ENCODE assay signal across 7 mouse cellular contexts in genomic region chr4:117120445-117121414, GRCm38 (mm10). TPM values are rescaled to one million over a fixed set of nuclear protein-coding genes. Genes with fewer than 3 reads are reported as not detected.
DNase-seq lines count a peak whose midpoint lies in the region; ATAC-seq and TF ChIP-seq lines count a peak whose summit lies in the region.

No protein-coding gene starts in this region.

- H3K27ac ChIP-seq in embryonic facial prominence, embryonic 12.5 days: peak overlapping the region; percentile 73
- H3K27ac ChIP-seq in kidney, adult 2 months (ENCODE audit: insufficient read depth, low read depth, low read length): peak overlapping the region; percentile 93
- H3K27ac ChIP-seq in limb, embryonic 12.5 days: peak overlapping the region; percentile 86
- H3K27ac ChIP-seq in midbrain, embryonic 15.5 days: peak overlapping the region; percentile 90
- H3K27ac ChIP-seq in spleen, adult 2 months (ENCODE audit: insufficient read depth, low read length): peak overlapping the region; percentile 81

- peak overlapping the region; percentile 61 for H3K4me3 ChIP-seq in embryonic facial prominence, embryonic 12.5 days
- peak overlapping the region; percentile 80 for H3K4me3 ChIP-seq in kidney, adult 2 months (ENCODE audit: insufficient read depth, low read depth, low read length)
- H3K4me3 ChIP-seq in limb, embryonic 12.5 days (replicated peaks): peak overlapping the region; percentile 71
- H3K4me3 ChIP-seq in midbrain, embryonic 15.5 days: peak overlapping the region; percentile 80
- peak overlapping the region; percentile 75 for H3K4me3 ChIP-seq in spleen, adult 2 months (ENCODE audit: extremely low read depth, insufficient read depth, insufficient read length)

- no peaks in the 10 kb centered on the region for H3K36me3 ChIP-seq in embryonic facial prominence, embryonic 12.5 days
- no peaks in the 10 kb centered on the region for H3K36me3 ChIP-seq in kidney, adult 2 months (ENCODE audit: control insufficient read depth, insufficient read depth, low read length)
- peaks cover under 1% of the 10 kb centered on the region; the same call in 1 of the 2 replicates for H3K36me3 ChIP-seq in limb, embryonic 12.5 days
- no peaks in the 10 kb centered on the region for H3K36me3 ChIP-seq in midbrain, embryonic 15.5 days (replicated peaks)
- no peaks in the 10 kb centered on the region for H3K36me3 ChIP-seq in spleen, adult 2 months (ENCODE audit: control insufficient read depth, insufficient read depth, low read length)

- ATAC-seq in embryonic facial prominence, embryonic 12.5 days (ENCODE audit: insufficient number of reproducible peaks, insufficient read depth, low FRiP score, low TSS enrichment): peak; percentile 90
- peak; percentile 91 for ATAC-seq in limb, embryonic 12.5 days (ENCODE audit: insufficient number of reproducible peaks, insufficient read depth, low FRiP score, low TSS enrichment, low read depth)
- ATAC-seq in midbrain, embryonic 15.5 days (replicated peaks): peak; percentile 96

- H3K9ac ChIP-seq in embryonic facial prominence, embryonic 12.5 days: peak overlapping the region; percentile 59
- peak overlapping the region; percentile 67 for H3K9ac ChIP-seq in limb, embryonic 12.5 days (replicated peaks)
- peak overlapping the region; percentile 62 for H3K9ac ChIP-seq in midbrain, embryonic 15.5 days

- peak; percentile 80 for TF ChIP-seq CTCF in kidney, adult 2 months (conservative IDR thresholded peaks at IDR 0.05; ENCODE audit: insufficient read depth, insufficient read length, low read depth, low read length)
- peak; percentile 91 for TF ChIP-seq CTCF in spleen, adult 2 months (IDR thresholded peaks at IDR 0.05; ENCODE audit: extremely low read depth, insufficient read depth, insufficient read length, insufficient replicate concordance)

- peak; percentile 33 for TF ChIP-seq POLR2A in kidney, adult 2 months (IDR thresholded peaks at IDR 0.05; ENCODE audit: low read depth, low read length)
- TF ChIP-seq POLR2A in spleen, adult 2 months (IDR thresholded peaks at IDR 0.05; ENCODE audit: low read depth, low read length): peak; percentile 82

- H3K9me3 ChIP-seq in embryonic facial prominence, embryonic 12.5 days: no peaks in the 10 kb centered on the region
- no peaks in the 10 kb centered on the region for H3K9me3 ChIP-seq in limb, embryonic 12.5 days
- no peaks in the 10 kb centered on the region for H3K9me3 ChIP-seq in midbrain, embryonic 15.5 days

- no peaks in the 10 kb centered on the region for H3K27me3 ChIP-seq in embryonic facial prominence, embryonic 12.5 days
- no peaks in the 10 kb centered on the region for H3K27me3 ChIP-seq in kidney, adult 2 months (replicated peaks; ENCODE audit: control insufficient read depth, insufficient read depth, low read length)
- no peaks in the 10 kb centered on the region for H3K27me3 ChIP-seq in limb, embryonic 12.5 days
- no peaks in the 10 kb centered on the region for H3K27me3 ChIP-seq in midbrain, embryonic 15.5 days (replicated peaks)
- no peaks in the 10 kb centered on the region for H3K27me3 ChIP-seq in spleen, adult 2 months (ENCODE audit: control insufficient read depth, insufficient read depth, low read length)

- peaks cover 14% of the 10 kb centered on the region for H3K4me1 ChIP-seq in embryonic facial prominence, embryonic 12.5 days
- H3K4me1 ChIP-seq in kidney, adult 2 months (ENCODE audit: control insufficient read depth, insufficient read depth, low read length): peaks cover 3% of the 10 kb centered on the region; the same call in 1 of the 2 replicates
- H3K4me1 ChIP-seq in limb, embryonic 12.5 days (replicated peaks): peaks cover 26% of the 10 kb centered on the region
- peaks cover 20% of the 10 kb centered on the region for H3K4me1 ChIP-seq in midbrain, embryonic 15.5 days
- peaks cover 28% of the 10 kb centered on the region for H3K4me1 ChIP-seq in spleen, adult 2 months (ENCODE audit: control insufficient read depth, insufficient read depth, insufficient read length)

- DNase-seq in adrenal gland, postnatal 25 days: peak; percentile 88
- peak; percentile 97 to 99 for DNase-seq in heart, adult 18-20 months
- peak; percentile 99 for DNase-seq in kidney, adult 2 months
- peak; percentile 67 to 87 for DNase-seq in spleen, adult 2 months (ENCODE audit: low read depth in 1 of 2, low spot score in 2 of 2)

- H3K4me2 ChIP-seq in embryonic facial prominence, embryonic 12.5 days (replicated peaks): peak overlapping the region; percentile 99
- peak overlapping the region; percentile 100 for H3K4me2 ChIP-seq in limb, embryonic 12.5 days
- peak overlapping the region; percentile 100 for H3K4me2 ChIP-seq in midbrain, embryonic 15.5 days

- under 1% methylated on average over 69 of the region's 69 CpGs for WGBS in embryonic facial prominence, embryonic 12.5 days
- under 1% methylated on average over 69 of the region's 69 CpGs for WGBS in kidney, adult 2 months
- under 1% methylated on average over 69 of the region's 69 CpGs for WGBS in limb, embryonic 12.5 days
- under 1% methylated on average over 69 of the region's 69 CpGs for WGBS in midbrain, embryonic 15.5 days
- WGBS in spleen, adult 2 months: under 1% methylated on average over 69 of the region's 69 CpGs

RNA-seq across cellular contexts. Expression of gene Btbd19, which starts 4.8 kb away (rescaled TPM):
- total RNA-seq in adrenal gland, postnatal 25 days (2021): 8.3 and 9.4 TPM in 2 replicates
- polyA plus RNA-seq in embryonic facial prominence, embryonic 12.5 days (2016; fragmentation: Nextera tagmentation; extraction: Ambion mirVana): 4.4 and 4.9 TPM in 2 replicates
- total RNA-seq in heart, adult 18-20 months (2021): 1 to 10 TPM; 3.4 to 3.5 TPM
- polyA plus RNA-seq in kidney, adult 2 months (2012; rRNA removed): 4.5 and 4.6 TPM in 2 replicates
- polyA plus RNA-seq in limb, embryonic 12.5 days (2016; fragmentation: Nextera tagmentation; extraction: Ambion mirVana): 4.2 and 5.1 TPM in 2 replicates
- polyA plus RNA-seq in midbrain, embryonic 15.5 days (2015; fragmentation: Nextera tagmentation; extraction: Ambion mirVana): 3.9 and 4.3 TPM in 2 replicates
- polyA plus RNA-seq in spleen, adult 2 months (2012; rRNA removed): 15.4 and 17.5 TPM in 2 replicates

RNA-seq across cellular contexts. Expression of gene Tctex1d4, which starts 5.9 kb away (rescaled TPM):
- not detected in 2 replicates for total RNA-seq in adrenal gland, postnatal 25 days (2021)
- polyA plus RNA-seq in embryonic facial prominence, embryonic 12.5 days (2016; fragmentation: Nextera tagmentation; extraction: Ambion mirVana): not detected in 2 replicates
- total RNA-seq in heart, adult 18-20 months (2021): under 1 TPM in 1 of 2 experiments, not detected in 1; 0.64 TPM
- 0.20 TPM in 1 of 2 replicates, not detected in the other for polyA plus RNA-seq in kidney, adult 2 months (2012; rRNA removed)
- polyA plus RNA-seq in limb, embryonic 12.5 days (2016; fragmentation: Nextera tagmentation; extraction: Ambion mirVana): not detected in 2 replicates
- polyA plus RNA-seq in midbrain, embryonic 15.5 days (2015; fragmentation: Nextera tagmentation; extraction: Ambion mirVana): 0.42 TPM in 1 of 2 replicates, not detected in the other
- 1.6 TPM in 2 replicates for polyA plus RNA-seq in spleen, adult 2 months (2012; rRNA removed)

RNA-seq across cellular contexts. Expression of gene Plk3, which starts 13.0 kb away (rescaled TPM):
- total RNA-seq in adrenal gland, postnatal 25 days (2021): 4.6 and 5.2 TPM in 2 replicates
- polyA plus RNA-seq in embryonic facial prominence, embryonic 12.5 days (2016; fragmentation: Nextera tagmentation; extraction: Ambion mirVana): 5.0 and 5.5 TPM in 2 replicates
- total RNA-seq in heart, adult 18-20 months (2021): 1 to 10 TPM; 1.4 TPM
- 6.9 and 8.6 TPM in 2 replicates for polyA plus RNA-seq in kidney, adult 2 months (2012; rRNA removed)
- polyA plus RNA-seq in limb, embryonic 12.5 days (2016; fragmentation: Nextera tagmentation; extraction: Ambion mirVana): 2.5 and 2.7 TPM in 2 replicates
- polyA plus RNA-seq in midbrain, embryonic 15.5 days (2015; fragmentation: Nextera tagmentation; extraction: Ambion mirVana): 19.1 and 19.3 TPM in 2 replicates
- polyA plus RNA-seq in spleen, adult 2 months (2012; rRNA removed): 12.4 and 18.7 TPM in 2 replicates

RNA-seq across cellular contexts. Expression of gene Ptch2, which starts 24.9 kb away (rescaled TPM):
- 5.3 and 9.8 TPM in 2 replicates for total RNA-seq in adrenal gland, postnatal 25 days (2021)
- polyA plus RNA-seq in embryonic facial prominence, embryonic 12.5 days (2016; fragmentation: Nextera tagmentation; extraction: Ambion mirVana): 10.4 and 12.1 TPM in 2 replicates
- total RNA-seq in heart, adult 18-20 months (2021): under 1 TPM; 0.39 to 0.40 TPM
- 5.0 and 7.1 TPM in 2 replicates for polyA plus RNA-seq in kidney, adult 2 months (2012; rRNA removed)
- polyA plus RNA-seq in limb, embryonic 12.5 days (2016; fragmentation: Nextera tagmentation; extraction: Ambion mirVana): 5.4 and 6.4 TPM in 2 replicates
- polyA plus RNA-seq in midbrain, embryonic 15.5 days (2015; fragmentation: Nextera tagmentation; extraction: Ambion mirVana): 7.7 and 9.0 TPM in 2 replicates
- polyA plus RNA-seq in spleen, adult 2 months (2012; rRNA removed): 0.45 and 0.51 TPM in 2 replicates

RNA-seq across cellular contexts. Expression of gene Rps8, which starts 35.3 kb away (rescaled TPM):
- total RNA-seq in adrenal gland, postnatal 25 days (2021): 876 and 1,008 TPM in 2 replicates
- 804 and 834 TPM in 2 replicates for polyA plus RNA-seq in embryonic facial prominence, embryonic 12.5 days (2016; fragmentation: Nextera tagmentation; extraction: Ambion mirVana)
- total RNA-seq in heart, adult 18-20 months (2021): 100 to 1,000 TPM; 587 to 633 TPM
- polyA plus RNA-seq in kidney, adult 2 months (2012; rRNA removed): 372 and 534 TPM in 2 replicates
- polyA plus RNA-seq in limb, embryonic 12.5 days (2016; fragmentation: Nextera tagmentation; extraction: Ambion mirVana): 892 and 981 TPM in 2 replicates
- polyA plus RNA-seq in midbrain, embryonic 15.5 days (2015; fragmentation: Nextera tagmentation; extraction: Ambion mirVana): 430 and 431 TPM in 2 replicates
- polyA plus RNA-seq in spleen, adult 2 months (2012; rRNA removed): 578 and 703 TPM in 2 replicates

Comparison
In these comparisons a context has a peak if more than half of its experiments do, and no peak if none do; other contexts are left out.
1. Peak in every context shown above with its lines: DNase-seq, ATAC-seq, H3K4me3 ChIP-seq and H3K27ac ChIP-seq.